Mouse (Mus musculus) cerebellum, adult 2 months (tissue): ENCODE data around the gene Acaa1a.

Experiments used
- CTCF ChIP-seq: fragments of 200-500 bp; IDR thresholded peaks from 2 replicates; pipeline ENCODE4 v1.5.1; 2011; ENCODE audit warnings: low read depth, mild to moderate bottlenecking, control low read depth, low read length, moderate library complexity, borderline replicate concordance; ENCODE audit not compliant: insufficient read depth
- POLR2A ChIP-seq: fragments of 200-500 bp; IDR thresholded peaks from 2 replicates; pipeline ENCODE4 v1.6.1; 2011; ENCODE audit warnings: low read length, control low read depth, borderline replicate concordance; ENCODE audit not compliant: insufficient read depth

- TF ChIP-seq POLR2A, result no peak
- no peak for TF ChIP-seq CTCF
Observed at GRCm38 (mm10) chr9:119324130-119324529, 15.3 kb upstream of the Acaa1a start.
